Mouse (Mus musculus): ENCODE data around the gene Akap2.

Gene Akap2

DNA sequence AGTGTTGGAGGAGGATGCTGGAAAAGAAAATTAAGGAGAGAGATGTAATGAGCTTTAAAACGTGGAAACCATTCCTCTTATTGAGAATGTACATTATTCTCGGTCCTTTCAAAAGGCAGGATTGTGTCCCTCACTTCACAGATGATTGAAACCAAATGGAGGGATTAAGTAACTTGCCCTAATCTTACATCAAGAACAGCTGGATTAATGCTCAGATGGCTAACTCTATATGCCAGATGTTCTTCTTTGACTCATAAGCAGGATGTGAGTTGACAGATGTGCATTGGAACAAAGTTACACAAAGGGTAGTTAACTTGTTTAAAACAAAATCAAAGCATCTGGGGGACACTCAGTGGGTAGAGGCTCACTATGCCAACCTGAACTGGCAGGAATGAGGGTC lies 189.3 kb downstream of the Akap2 start:
- no peak for DNase-seq (ENCODE audit: low spot score in 2 of 2)

GRCm38 (mm10) chr4:57908860-57909259 lies 191.4 kb downstream of the Akap2 start:
- DNase-seq (ENCODE audit: low spot score in 2 of 2) = no peak

- DNase-seq (ENCODE audit: low spot score in 2 of 2) = no peak
These were observed 195.6 kb downstream of the Akap2 start for GRCm38 (mm10) chr4:57913021-57913420.

GRCm38 (mm10) chr4:57914193-57915190 lies 197.0 kb downstream of the Akap2 start:
- DNase-seq (ENCODE audit: low spot score in 2 of 2) = no peak

DNA sequence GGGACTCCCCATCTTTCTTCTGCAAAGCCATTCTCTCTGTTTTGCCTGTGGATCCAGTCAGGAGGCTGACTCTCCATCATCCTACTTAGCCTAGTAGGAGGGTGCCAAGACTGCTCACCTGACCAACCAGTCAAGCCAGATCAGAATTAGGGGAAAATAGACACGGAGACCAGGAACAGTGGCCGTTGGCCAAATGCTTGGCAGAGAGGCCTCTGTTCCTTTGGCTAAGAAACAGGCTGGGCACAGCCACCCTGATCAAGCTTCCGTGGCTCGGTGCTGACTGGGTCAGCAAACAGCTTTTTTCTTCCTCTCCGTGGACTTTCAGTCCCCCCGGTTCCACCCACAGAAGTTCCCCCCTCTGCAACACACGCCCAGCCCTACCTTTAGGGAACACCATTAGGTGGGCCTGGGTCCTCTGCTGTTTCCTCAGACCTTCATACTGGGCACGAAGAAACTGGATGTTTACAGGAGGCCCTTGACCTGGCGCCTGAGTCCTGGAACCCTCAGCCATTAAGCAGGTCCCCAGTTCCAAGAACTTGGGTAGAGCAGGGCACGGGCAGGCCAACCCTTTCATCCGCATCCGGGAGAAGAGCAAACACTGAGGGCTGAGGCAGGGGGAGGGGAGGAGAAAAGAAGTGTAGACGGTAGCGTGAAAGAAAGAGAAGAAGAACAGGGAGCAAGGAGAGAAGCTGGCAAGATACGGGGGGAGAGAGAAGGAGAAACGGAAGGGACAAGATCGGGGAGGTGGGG lies 197.9 kb downstream of the Akap2 start:
- DNase-seq (ENCODE audit: low spot score in 2 of 2) = peak in 1 of 2 experiments; percentile 10

DNA sequence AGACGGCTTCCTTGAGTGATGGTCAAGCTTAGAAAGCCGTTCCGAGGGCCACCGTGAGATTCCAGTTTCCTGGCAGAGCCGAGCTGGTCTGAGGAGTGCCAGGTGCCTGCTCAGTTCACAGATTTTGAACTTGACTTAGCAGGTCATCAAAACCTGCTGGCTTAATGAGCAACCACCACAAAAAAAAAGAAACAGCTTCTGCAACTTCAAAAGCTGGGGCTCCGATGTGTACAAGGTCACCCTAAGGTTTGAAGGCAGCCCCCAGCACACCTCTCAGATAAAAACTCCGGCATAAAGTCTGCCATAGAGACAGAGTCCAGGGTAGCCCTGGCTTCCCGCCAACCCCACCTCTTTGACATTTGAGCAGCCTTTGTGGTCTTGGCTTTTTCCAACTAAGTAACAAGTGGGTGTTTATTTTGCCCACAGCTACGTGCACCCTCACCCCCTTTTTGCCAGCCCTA lies 198.8 kb downstream of the Akap2 start, which contains the start of gene D630039A03Rik:
D630039A03Rik (minus strand) TSS at position 97 of the 461 bp plus-strand sequence.
- DNase-seq (ENCODE audit: low spot score in 2 of 2) = no peak

GRCm38 (mm10) chr4:57916711-57917110 lies 199.3 kb downstream of the Akap2 start:
- DNase-seq (ENCODE audit: low spot score in 2 of 2) = no peak

GRCm38 (mm10) chr4:57919494-57920423 lies 202.3 kb downstream of the Akap2 start:
- DNase-seq (ENCODE audit: low spot score in 2 of 2) = no peak

DNA sequence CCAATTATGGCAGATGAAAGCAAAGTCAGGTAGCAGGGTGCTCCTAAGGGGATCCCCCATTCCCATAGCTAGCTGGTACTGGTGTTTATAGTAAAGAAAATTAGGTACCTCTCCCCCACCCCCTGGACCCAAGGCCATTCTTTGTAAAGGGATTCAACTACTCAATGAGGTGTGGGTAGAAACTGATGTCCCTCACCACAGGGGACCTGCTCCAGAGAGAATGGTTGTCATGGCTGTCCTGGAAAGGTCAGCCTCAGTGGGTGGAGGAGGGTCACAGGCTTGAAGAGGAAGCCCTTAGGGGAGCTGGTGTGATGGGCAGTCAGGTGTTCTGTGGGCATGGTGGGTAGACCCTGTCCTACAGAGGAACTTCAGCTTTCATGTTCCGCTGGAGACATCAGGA lies 203.1 kb downstream of the Akap2 start:
- no peak for DNase-seq (ENCODE audit: low spot score in 2 of 2)

DNA sequence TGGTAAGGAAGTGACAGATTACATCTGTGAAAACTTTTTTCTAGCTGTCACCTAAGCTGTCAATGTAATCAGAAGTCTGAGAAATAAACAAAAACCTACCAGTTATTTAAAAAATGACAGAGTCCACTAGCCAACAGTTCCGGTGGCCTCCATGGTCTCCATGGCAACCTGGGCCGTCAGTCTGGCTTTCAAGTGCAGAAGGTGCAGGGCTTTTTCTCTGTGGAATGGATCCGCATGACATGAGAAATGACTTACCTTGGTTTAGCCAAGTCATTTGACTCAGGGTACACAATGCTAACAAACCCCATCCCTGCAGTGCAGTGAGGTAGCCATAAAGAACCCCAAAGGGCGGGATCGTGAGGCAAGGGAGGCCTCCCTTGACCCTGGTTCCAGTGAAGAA lies 204.7 kb downstream of the Akap2 start:
- DNase-seq (ENCODE audit: low spot score in 2 of 2) = no peak

- DNase-seq (ENCODE audit: low spot score in 2 of 2) = no peak
These were observed 207.2 kb downstream of the Akap2 start for GRCm38 (mm10) chr4:57924556-57925071.

DNA sequence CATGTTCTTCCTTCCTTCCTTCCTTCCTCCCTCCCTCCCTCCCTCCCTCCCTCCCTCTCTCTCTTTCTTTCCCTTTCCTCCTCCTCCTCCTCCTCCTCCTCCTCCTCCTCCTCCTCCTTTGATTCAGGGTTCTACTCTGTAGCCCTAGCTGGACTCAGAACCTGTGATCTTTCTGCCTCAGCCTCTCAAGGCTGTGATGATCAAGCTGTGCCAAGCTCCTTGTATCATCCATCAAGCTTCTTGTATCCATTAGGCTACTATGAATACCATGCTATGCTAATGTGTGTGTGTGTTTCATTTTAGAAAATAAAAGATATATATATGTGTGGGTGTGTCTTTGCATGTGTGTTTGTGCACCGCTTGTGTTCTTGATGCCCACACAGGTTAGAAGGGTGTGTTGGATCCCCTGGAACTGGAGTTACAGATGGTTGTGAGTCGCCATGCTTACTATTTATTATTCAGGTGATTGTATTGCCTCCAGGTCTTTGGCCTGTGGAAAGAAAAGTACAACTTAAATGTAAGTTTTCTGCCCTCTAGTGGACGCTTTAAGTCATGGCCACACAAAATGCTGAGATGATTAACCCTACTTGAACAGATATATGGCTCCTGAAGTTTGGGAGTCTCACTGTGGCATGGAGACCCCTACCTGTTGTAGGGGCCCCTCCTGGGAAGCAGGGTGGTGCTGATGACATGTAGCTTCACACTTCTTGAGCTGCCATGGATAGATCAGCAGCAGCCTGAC lies 210.2 kb downstream of the Akap2 start:
- DNase-seq (ENCODE audit: low spot score in 2 of 2) = no peak

GRCm38 (mm10) chr4:57930559-57931170 lies 213.2 kb downstream of the Akap2 start:
- no peak for DNase-seq (ENCODE audit: low spot score in 2 of 2)

DNA sequence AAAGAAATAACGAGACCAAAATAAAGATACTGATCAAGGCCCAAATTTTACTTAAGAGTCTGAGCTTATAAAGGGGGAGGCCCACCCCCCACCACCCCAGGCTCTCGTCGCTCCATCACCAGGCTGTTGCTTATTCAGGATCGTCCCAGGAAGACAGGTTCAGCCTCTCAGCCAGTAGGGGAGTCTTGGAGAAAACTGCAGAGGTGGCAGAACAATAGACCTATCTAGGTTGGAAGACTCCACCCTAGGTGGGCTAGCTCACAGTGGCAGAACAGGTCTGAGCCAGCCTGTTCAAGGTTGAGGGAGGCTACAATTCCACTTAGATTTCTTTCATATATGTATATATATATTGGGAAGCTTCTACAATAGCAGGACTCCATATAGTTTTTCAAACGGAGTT lies 216.7 kb downstream of the Akap2 start:
- DNase-seq (ENCODE audit: low spot score in 2 of 2) = no peak

GRCm38 (mm10) chr4:57937292-57937691 lies 219.8 kb downstream of the Akap2 start:
- DNase-seq (ENCODE audit: low spot score in 2 of 2) = no peak

DNA sequence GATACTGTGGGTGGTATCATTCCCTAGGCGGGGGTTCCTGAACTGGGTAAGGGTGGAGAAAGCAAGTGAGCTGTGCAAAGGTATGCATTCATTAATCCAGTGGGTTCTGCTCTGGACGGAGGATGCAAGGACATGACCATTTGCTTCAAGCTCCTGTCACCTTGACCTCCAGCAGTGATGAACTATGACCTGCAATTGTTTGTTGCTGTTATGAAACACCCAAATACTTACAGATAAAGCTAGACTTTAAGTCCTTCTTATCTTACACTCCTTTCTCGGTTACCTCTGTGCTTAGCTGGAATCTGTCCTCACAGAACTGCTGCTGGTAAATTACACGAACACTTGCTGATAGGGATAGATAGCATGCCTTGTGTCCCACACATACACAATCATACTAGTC lies 223.2 kb downstream of the Akap2 start:
- DNase-seq (ENCODE audit: low spot score in 2 of 2) = no peak

GRCm38 (mm10) chr4:57942892-57943291 lies 225.4 kb downstream of the Akap2 start:
- DNase-seq (ENCODE audit: low spot score in 2 of 2) = no peak

Data from frontal cortex, postnatal 14 days (tissue).